Mouse (Mus musculus) liver, postnatal 0 days (tissue): ENCODE measurements at regions not wholly inside any gene's neighbourhood (a gene's known extent, or its start where the extent isn't known, plus 50 kb on each side); places are given as distances from the start of the nearest gene placed in this dataset.

Experiments
- CTCF ChIP-seq: sonication (generic); IDR thresholded peaks from 2 replicates; pipeline ENCODE4 v1.5.1; 2016; ENCODE audit warnings: antibody characterized with exemption, low read depth
- EP300 ChIP-seq: IDR thresholded peaks from 2 replicates; pipeline ENCODE4 v1.6.1; 2016; ENCODE audit warnings: antibody characterized with exemption, low read depth, mild to moderate bottlenecking

DNA sequence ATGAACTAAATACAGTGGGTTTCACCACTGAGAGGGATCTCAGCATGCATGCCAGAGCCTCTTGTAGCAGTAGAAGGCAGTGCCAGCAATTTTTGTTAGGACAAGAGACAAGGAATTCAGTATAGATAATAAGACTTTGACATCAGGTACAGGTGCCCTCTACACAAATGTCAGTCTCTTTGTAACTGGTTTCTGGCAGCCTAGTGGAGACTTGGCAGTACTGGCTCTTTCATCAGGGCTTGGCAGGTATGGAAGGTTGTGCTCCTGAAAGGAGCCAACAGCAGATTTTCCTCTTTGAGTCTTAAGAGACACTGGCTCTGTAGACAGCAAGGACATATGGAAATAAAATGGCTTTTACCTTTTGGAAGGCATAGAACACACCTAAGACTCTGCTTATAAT lies 384.5 kb upstream of the Mtpn start:
- TF ChIP-seq CTCF (no peak), EP300 (no peak)
